Mouse (Mus musculus) 3T3-L1 (cell line): ENCODE results near the gene Slc26a10.
A peak's percentile ranks its signal among the peaks of the same experiment; 100 is the strongest.

Experiments
- DNase-seq: peaks from one replicate; pipeline ENCODE4 v3.0.0-alpha.2; 2015; ENCODE audit warnings: low read depth, low spot score

The Slc26a10 gene

GRCm38 (mm10) chr10:127179871-127180694 lies at the start of gene Slc26a10:
Gene Slc26a10 (minus strand): TSS chr10:127180645.
- DNase-seq: no peak

GRCm38 (mm10) chr10:127228897-127229296 lies 48.5 kb upstream of the Slc26a10 start:
- peak; percentile 87 for DNase-seq

- DNase-seq: no peak
Measured at GRCm38 (mm10) chr10:127227163-127227562, 46.7 kb upstream of the Slc26a10 start.

GRCm38 (mm10) chr10:127226318-127226895 lies 46.0 kb upstream of the Slc26a10 start:
- peak; percentile 51 for DNase-seq

GRCm38 (mm10) chr10:127225732-127226131 lies 45.3 kb upstream of the Slc26a10 start:
- DNase-seq: no peak

GRCm38 (mm10) chr10:127225213-127225612 lies 44.8 kb upstream of the Slc26a10 start:
- no peak for DNase-seq

- no peak for DNase-seq
Measured at GRCm38 (mm10) chr10:127218339-127218738, 37.9 kb upstream of the Slc26a10 start.

GRCm38 (mm10) chr10:127217177-127217576 lies 36.7 kb upstream of the Slc26a10 start:
- no peak for DNase-seq

- DNase-seq: no peak
Measured at GRCm38 (mm10) chr10:127216456-127216855, 36.0 kb upstream of the Slc26a10 start.

GRCm38 (mm10) chr10:127214422-127214803 lies 34.0 kb upstream of the Slc26a10 start:
- DNase-seq: no peak

GRCm38 (mm10) chr10:127213704-127214421 lies 33.4 kb upstream of the Slc26a10 start:
- no peak for DNase-seq

- DNase-seq: no peak
Measured at GRCm38 (mm10) chr10:127213272-127213671, 32.8 kb upstream of the Slc26a10 start.

- DNase-seq: peak; percentile 92
Measured at GRCm38 (mm10) chr10:127211414-127211854, 31.0 kb upstream of the Slc26a10 start, which contains the start of gene Pip4k2c. Gene Pip4k2c (minus strand): TSS chr10:127211585.

- DNase-seq: peak; percentile 53
Measured at GRCm38 (mm10) chr10:127210961-127211405, 30.5 kb upstream of the Slc26a10 start.

- DNase-seq: no peak
Measured at GRCm38 (mm10) chr10:127209928-127210570, 29.6 kb upstream of the Slc26a10 start.

- no peak for DNase-seq
Measured at GRCm38 (mm10) chr10:127208921-127209320, 28.5 kb upstream of the Slc26a10 start.

- DNase-seq: no peak
Measured at GRCm38 (mm10) chr10:127205373-127205772, 24.9 kb upstream of the Slc26a10 start.

- DNase-seq: no peak
Measured at GRCm38 (mm10) chr10:127204589-127204988, 24.1 kb upstream of the Slc26a10 start.

GRCm38 (mm10) chr10:127203106-127203505 lies 22.7 kb upstream of the Slc26a10 start:
- no peak for DNase-seq

- peak; percentile 31 for DNase-seq
Measured at GRCm38 (mm10) chr10:127200279-127200678, 19.8 kb upstream of the Slc26a10 start.

- no peak for DNase-seq
Measured at GRCm38 (mm10) chr10:127199474-127199873, 19.0 kb upstream of the Slc26a10 start.

- no peak for DNase-seq
Measured at GRCm38 (mm10) chr10:127199068-127199467, 18.6 kb upstream of the Slc26a10 start.
